Mouse (Mus musculus) forebrain, embryonic 15.5 days (tissue): ENCODE data around the gene Gm10024. TPM values are rescaled to one million over a fixed set of nuclear protein-coding genes. Genes with fewer than 3 reads are reported as not detected.
"Not testable (repeated sequence)": the region's sequence is repeated elsewhere in the genome, so short reads cannot be mapped to it uniquely, and the experiment has no call there.

Source experiments
- ATAC-seq: fragments of 200-750 bp; cut with Nextera tagmentation; replicated peaks from 2 replicates; pipeline ENCODE4 v1.8.0; 2017; ENCODE audit warnings: mild to moderate bottlenecking, moderate TSS enrichment, moderate library complexity
- H3K27ac ChIP-seq: fragments of 300-500 bp; sonication (generic); replicated peaks from 2 replicates; pipeline ENCODE4 v1.5.1; 2015; ENCODE audit warnings: mild to moderate bottlenecking, inconsistent platforms
- H3K27me3 ChIP-seq: fragments of 300-500 bp; sonication (generic); 2 replicates; pipeline ENCODE4 v1.6.1; 2015; ENCODE audit warnings: inconsistent platforms
- H3K36me3 ChIP-seq: fragments of 300-500 bp; sonication (generic); 2 replicates; pipeline ENCODE4 v1.6.1; 2015; ENCODE audit warnings: mild to moderate bottlenecking, inconsistent platforms
- H3K4me1 ChIP-seq: fragments of 300-500 bp; sonication (generic); 2 replicates; pipeline ENCODE4 v1.6.1; 2015; ENCODE audit warnings: inconsistent platforms
- H3K4me2 ChIP-seq: fragments of 300-500 bp; sonication (generic); replicated peaks from 2 replicates; pipeline ENCODE4 v1.6.1; 2015; ENCODE audit warnings: mild to moderate bottlenecking, inconsistent platforms
- H3K4me3 ChIP-seq: fragments of 300-500 bp; sonication (generic); 2 replicates; pipeline ENCODE4 v1.5.1; 2015; ENCODE audit warnings: mild to moderate bottlenecking, inconsistent platforms
- H3K9ac ChIP-seq: fragments of 300-500 bp; sonication (generic); replicated peaks from 2 replicates; pipeline ENCODE4 v1.6.1; 2015; ENCODE audit warnings: mild to moderate bottlenecking, inconsistent platforms
- H3K9me3 ChIP-seq: fragments of 300-500 bp; sonication (generic); 2 replicates; pipeline ENCODE4 v1.6.1; 2016; ENCODE audit warnings: inconsistent platforms
- WGBS: fragments of 180-500 bp; shearing (Covaris S2); methylation state at CpG from one replicate; pipeline ENCODE4 v1.1.7; 2015; ENCODE audit warnings: mixed read lengths; 5-methylcytosine and 5-hydroxymethylcytosine counted together
- polyA plus RNA-seq: library from polyadenylated mRNA; unstranded; fragments of >200 nt; fragmentation: Nextera tagmentation; extraction: Ambion mirVana; gene quantifications from 2 replicates; pipeline ENCODE4 v1.2.1, GENCODE M21; 2015

Gene Gm10024
- polyA plus RNA-seq, 1 experiment from 2014 or later: not detected

DNA sequence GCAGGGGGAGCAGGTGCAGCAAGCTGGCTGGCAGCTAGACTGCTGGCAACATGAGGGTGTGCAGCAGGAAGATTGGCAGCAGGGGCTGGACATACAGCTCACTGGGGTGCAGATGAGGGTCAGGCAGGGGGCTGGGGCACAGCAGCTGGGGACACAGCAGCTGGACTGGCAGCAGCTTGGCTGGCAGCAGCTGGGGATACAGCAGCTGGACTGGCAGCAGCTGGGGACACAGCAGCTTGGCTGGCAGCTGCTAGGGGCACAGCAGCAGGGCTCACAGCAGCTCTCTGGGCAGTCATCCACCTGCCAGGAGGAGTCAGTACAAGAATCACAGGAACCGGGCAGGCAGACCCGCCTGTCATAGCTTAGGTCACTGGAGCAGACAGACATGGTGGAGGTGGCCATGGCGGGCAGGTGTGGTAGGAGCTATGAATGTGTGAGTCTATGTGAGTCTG is 20.9 kb upstream of the Gm10024 start, which contains the start of gene Gm19402:
Gm19402 (minus strand) TSS at position 402 of the 452 bp plus-strand sequence.
- H3K4me1 ChIP-seq, H3K9me3 ChIP-seq, H3K9ac ChIP-seq, ATAC-seq, H3K4me2 ChIP-seq, H3K36me3 ChIP-seq, H3K4me3 ChIP-seq, H3K27ac ChIP-seq: not testable (repeated sequence)
- WGBS: 63% methylated on average over 3 of the region's 3 CpGs
- H3K27me3 ChIP-seq: peaks cover 23% of the 10 kb centered on the region; the same call in 1 of the 2 replicates

DNA sequence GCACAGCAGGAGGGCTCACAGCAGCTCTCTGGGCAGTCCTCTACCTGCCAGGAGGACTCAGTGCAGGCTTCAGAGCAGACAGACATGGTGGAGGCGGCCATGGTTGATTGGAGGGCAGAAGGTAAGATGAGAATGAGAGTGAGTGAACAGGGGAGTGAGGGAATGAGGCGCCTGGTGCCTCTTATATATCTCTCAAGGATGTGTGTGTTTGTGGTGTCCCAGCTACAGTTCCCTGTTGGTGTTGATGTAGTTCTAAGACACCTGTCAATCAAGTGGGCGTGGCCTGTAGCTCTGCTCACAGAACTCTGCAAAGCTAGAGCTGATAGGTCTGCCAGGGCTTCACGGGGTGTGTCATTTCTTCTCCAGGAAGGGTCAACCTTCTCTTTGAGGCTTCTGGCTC is 14.1 kb upstream of the Gm10024 start, which contains the start of gene Gm9508:
Gm9508 (minus strand) TSS at position 101 of the 400 bp plus-strand sequence.
- Histone ChIP-seq H3K4me1 (no peaks in the 10 kb centered on the region), H3K4me3 (no peak within 1 kb of the TSS), H3K36me3 (no peaks in the 10 kb centered on the region), H3K9me3 (no peaks in the 10 kb centered on the region), H3K9ac (no peak within 1 kb of the TSS), H3K27ac (no peak within 1 kb of the TSS), H3K27me3 (no peaks in the 10 kb centered on the region), H3K4me2 (no peak within 1 kb of the TSS)
- no peak for ATAC-seq
- WGBS: 32% methylated on average over 4 of the region's 4 CpGs

DNA sequence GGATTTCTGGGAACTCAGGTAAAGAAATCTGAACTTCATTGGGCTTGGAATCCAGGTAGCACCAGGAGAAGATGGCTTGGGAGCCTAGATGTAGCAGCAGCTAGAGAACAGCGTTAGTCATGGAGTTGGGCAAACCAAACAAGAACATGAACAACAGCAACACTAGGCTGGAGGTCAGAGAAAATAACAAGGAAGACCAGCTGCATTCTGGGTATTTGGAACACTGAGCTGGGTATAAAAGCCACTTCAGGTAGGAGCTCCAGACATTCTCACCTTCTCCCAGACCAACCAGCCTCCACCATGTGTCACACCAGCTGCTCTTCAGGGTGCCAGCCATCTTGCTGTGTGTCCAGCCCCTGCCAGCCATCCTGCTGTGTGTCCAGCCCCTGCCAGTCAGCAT is 4.9 kb upstream of the Gm10024 start, which contains the start of gene Gm10272:
Gm10272 (plus strand) TSS at position 301 of the 400 bp plus-strand sequence.
- no peak within 1 kb of the TSS for H3K4me3 ChIP-seq
- H3K36me3 ChIP-seq: no peaks in the 10 kb centered on the region
- H3K9ac ChIP-seq: no peak within 1 kb of the TSS
- WGBS: 100% methylated on average over 1 of the region's 1 CpGs
- H3K9me3 ChIP-seq: no peaks in the 10 kb centered on the region
- no peak within 1 kb of the TSS for H3K4me2 ChIP-seq
- no peak within 1 kb of the TSS for H3K27ac ChIP-seq
- H3K27me3 ChIP-seq: no peaks in the 10 kb centered on the region
- no peaks in the 10 kb centered on the region for H3K4me1 ChIP-seq
- ATAC-seq: no peak

DNA sequence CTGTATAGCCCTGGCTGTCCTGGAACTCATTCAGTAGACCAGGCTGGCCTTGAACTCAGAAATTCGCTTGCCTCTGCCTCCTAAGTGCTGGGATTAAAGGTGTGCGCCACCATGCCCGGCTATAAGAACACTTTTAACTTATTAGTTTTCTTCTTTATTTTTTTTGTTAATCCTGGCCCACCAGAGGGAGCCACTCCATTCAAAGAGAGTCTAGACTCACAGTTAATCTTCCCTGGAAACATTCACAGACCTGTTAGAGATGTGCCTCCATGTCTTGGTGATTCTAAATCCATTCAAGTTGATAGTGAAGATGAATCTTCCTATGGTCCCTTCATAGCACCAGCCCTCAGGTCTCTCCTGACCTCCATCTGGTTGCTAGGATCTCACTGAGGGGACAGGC is 1.4 kb upstream of the Gm10024 start:
- H3K4me3 ChIP-seq: no peak overlapping the region
- no peaks in the 10 kb centered on the region for H3K9me3 ChIP-seq
- H3K4me1 ChIP-seq: no peaks in the 10 kb centered on the region
- no peak for ATAC-seq
- no peaks in the 10 kb centered on the region for H3K27me3 ChIP-seq
- WGBS: 79% methylated on average over 3 of the region's 3 CpGs
- H3K36me3 ChIP-seq: no peaks in the 10 kb centered on the region
- H3K27ac ChIP-seq: no peak overlapping the region
- no peak overlapping the region for H3K9ac ChIP-seq
- H3K4me2 ChIP-seq: no peak overlapping the region

DNA sequence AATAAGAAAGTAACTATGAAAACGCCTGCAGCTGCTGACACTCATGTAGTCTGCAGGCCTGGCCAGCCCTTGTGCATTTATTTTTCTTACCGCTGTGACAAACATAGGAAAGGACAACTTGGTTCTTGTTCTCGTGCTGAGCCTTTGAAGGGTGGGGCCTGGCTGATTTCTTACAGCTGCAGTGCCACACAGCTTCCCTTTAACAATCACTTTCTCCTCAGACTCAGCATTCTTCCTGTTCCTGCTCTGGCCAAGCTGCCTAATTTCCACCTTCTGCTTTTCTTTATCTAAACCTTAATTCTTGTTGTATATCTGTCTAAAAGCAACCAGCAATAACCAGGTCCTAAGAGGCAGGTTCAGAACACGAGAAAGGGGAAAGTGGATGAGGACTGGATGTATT is 2.5 kb downstream of the Gm10024 start:
- no peaks in the 10 kb centered on the region for H3K4me1 ChIP-seq
- H3K4me2 ChIP-seq: no peak overlapping the region
- no peak for ATAC-seq
- H3K4me3 ChIP-seq: no peak overlapping the region
- H3K27me3 ChIP-seq: no peaks in the 10 kb centered on the region
- WGBS: 78% methylated on average over 4 of the region's 4 CpGs
- no peaks in the 10 kb centered on the region for H3K9me3 ChIP-seq
- no peak overlapping the region for H3K9ac ChIP-seq
- no peak overlapping the region for H3K27ac ChIP-seq
- H3K36me3 ChIP-seq: no peaks in the 10 kb centered on the region

DNA sequence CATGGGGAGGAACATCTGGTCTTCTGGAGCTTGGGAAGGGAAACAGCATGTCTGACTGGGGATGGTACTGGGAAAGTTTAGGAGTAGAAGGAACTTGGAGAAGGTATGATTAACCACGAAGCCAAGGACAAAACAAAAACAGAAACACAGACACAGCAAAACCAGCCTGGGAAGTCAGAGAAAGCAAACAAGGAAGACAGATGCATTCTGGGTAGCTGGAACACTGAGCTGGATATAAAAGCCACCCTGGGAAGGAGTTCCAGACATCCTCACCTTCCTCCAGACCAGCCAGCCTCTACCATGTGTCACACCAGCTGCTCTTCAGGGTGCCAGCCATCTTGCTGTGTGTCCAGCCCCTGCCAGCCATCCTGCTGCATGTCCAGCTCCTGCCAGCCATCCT is 4.2 kb downstream of the Gm10024 start, which contains the start of gene Gm10142:
Gm10142 (plus strand) TSS at position 301 of the 400 bp plus-strand sequence.
- no peak within 1 kb of the TSS for H3K4me2 ChIP-seq
- no peak within 1 kb of the TSS for H3K4me3 ChIP-seq
- H3K9me3 ChIP-seq: no peaks in the 10 kb centered on the region
- ATAC-seq: no peak
- no peak within 1 kb of the TSS for H3K27ac ChIP-seq
- no peaks in the 10 kb centered on the region for H3K36me3 ChIP-seq
- H3K27me3 ChIP-seq: no peaks in the 10 kb centered on the region
- no peak within 1 kb of the TSS for H3K9ac ChIP-seq
- WGBS: 84% methylated on average over 1 of the region's 1 CpGs
- no peaks in the 10 kb centered on the region for H3K4me1 ChIP-seq

DNA sequence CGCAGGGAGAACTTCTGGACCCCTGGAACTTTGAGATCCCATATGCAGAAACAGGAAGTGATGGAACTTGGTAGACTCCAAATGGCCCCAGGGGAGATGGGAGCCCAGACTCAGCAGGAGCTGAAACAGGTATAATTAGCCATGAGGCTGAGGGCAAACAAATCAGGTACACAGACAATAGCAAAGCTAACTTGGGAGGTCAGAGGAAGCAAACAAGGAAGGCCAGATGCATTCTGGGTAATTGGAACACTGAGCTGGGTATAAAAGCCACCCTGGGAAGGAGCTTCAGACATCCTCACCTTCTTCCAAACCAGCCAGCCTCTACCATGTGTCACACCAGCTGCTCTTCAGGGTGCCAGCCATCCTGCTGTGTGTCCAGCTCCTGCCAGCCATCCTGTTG is 9.0 kb downstream of the Gm10024 start, which contains the start of gene Krtap12-1:
Krtap12-1 (plus strand) TSS at position 301 of the 400 bp plus-strand sequence.
- not testable (repeated sequence) for H3K4me3 ChIP-seq, H3K4me2 ChIP-seq, H3K27me3 ChIP-seq, H3K4me1 ChIP-seq, H3K27ac ChIP-seq, H3K36me3 ChIP-seq, ATAC-seq, H3K9me3 ChIP-seq, H3K9ac ChIP-seq
- WGBS: 90% methylated on average over 1 of the region's 1 CpGs

DNA sequence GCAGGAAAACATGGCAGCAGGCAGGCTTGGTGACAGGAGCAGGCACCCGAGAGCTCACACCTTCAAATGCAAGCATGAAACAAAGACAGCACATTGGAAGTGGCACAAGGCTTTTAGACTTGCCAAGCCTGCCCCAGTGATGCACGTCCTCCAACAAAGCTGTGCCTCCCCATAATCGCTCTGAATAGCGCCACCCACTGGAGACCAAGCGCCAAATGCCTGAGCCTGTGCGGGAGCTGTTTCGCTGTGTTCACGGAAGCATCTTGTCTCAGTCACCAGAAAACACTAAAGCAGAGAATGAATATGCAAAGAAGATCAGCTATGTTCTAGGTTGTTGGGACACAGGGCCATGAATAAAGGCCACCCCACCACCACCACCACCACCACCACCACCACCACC is 13.6 kb downstream of the Gm10024 start:
- Histone ChIP-seq H3K27me3 (no peaks in the 10 kb centered on the region), H3K9ac (no peak overlapping the region), H3K27ac (no peak overlapping the region), H3K4me2 (no peak overlapping the region), H3K36me3 (no peaks in the 10 kb centered on the region), H3K4me3 (no peak overlapping the region), H3K4me1 (no peaks in the 10 kb centered on the region), H3K9me3 (no peaks in the 10 kb centered on the region)
- 75% methylated on average over 8 of the region's 8 CpGs for WGBS
- ATAC-seq: no peak

DNA sequence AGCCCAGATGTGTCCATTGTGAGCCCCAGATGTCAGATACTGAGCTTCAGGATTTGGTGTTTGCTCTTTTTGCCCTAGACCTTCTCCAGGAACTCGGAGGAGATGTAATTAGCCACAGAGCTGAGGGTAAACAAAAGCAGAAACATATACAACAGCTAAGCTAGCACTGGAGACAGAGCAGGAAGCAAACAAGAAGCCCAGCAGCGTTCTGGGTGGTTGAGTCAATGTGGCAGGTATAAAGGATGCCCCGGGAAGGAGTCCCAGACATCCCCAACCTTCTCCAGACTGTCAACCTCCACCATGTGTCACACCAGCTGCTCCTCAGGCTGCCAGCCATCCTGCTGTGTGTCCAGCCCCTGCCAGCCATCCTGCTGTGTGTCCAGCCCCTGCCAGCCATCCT is 14.9 kb downstream of the Gm10024 start, which contains the start of gene Gm10100:
Gm10100 (plus strand) TSS at position 301 of the 400 bp plus-strand sequence.
- H3K27me3 ChIP-seq: no peaks in the 10 kb centered on the region

DNA sequence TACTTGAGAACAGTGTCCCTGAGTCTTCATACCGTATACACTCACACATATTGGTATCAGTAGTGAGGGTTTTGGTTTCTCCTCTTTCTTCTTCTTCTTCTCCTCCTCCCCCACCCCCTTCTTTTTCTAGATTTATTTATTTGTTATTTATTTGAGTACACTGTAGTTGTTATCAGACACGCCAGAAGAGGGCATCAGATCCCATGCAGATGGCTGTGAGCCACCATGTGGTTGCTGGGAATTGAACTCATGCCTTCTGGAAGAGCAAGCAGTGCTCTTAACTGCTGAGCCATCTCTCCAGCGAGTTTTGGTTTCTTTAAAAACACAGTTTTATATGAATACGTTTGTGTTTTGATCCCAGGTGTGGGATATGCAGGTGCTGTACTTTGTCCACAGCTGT is 17.0 kb downstream of the Gm10024 start:
- no peak for ATAC-seq
- no peaks in the 10 kb centered on the region for H3K9me3 ChIP-seq
- no peaks in the 10 kb centered on the region for H3K36me3 ChIP-seq
- H3K9ac ChIP-seq: no peak overlapping the region
- H3K4me1 ChIP-seq: no peaks in the 10 kb centered on the region
- no peak overlapping the region for H3K4me3 ChIP-seq
- no peaks in the 10 kb centered on the region for H3K27me3 ChIP-seq
- no peak overlapping the region for H3K27ac ChIP-seq
- H3K4me2 ChIP-seq: no peak overlapping the region
- 72% methylated on average over 4 of the region's 4 CpGs for WGBS

More for the DNA sequence above, 14.9 kb downstream of the Gm10024 start, which contains the start of gene Gm10100:
- ATAC-seq: no peak
- no peak within 1 kb of the TSS for H3K4me2 ChIP-seq
- no peaks in the 10 kb centered on the region for H3K9me3 ChIP-seq
- no peak within 1 kb of the TSS for H3K9ac ChIP-seq
- no peaks in the 10 kb centered on the region for H3K36me3 ChIP-seq
- WGBS: 35% methylated on average over 3 of the region's 3 CpGs
- H3K4me3 ChIP-seq: no peak within 1 kb of the TSS
- H3K27ac ChIP-seq: no peak within 1 kb of the TSS
- no peaks in the 10 kb centered on the region for H3K4me1 ChIP-seq

DNA sequence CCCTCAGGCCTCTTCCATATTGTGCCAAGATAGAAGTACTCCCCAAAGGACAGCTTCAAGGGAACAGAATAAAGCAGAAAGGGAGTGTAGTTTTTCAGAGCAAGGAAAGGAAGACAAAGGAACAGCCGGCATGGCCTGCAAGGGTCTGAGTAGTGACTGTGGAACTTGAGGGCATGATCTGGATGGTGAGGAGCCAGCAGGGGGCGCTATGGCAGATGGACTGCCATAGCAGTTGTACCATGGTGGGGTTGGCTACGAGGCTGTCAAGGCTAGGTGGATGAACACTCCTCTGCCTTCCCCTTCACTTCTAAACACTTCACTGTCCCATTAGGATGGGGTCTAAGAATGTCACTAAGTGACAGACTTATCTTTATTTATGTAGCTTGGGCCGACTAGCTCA is 18.0 kb downstream of the Gm10024 start:
- Histone ChIP-seq H3K4me1 (no peaks in the 10 kb centered on the region), H3K4me2 (no peak overlapping the region), H3K27me3 (no peaks in the 10 kb centered on the region), H3K9me3 (no peaks in the 10 kb centered on the region), H3K9ac (no peak overlapping the region), H3K4me3 (no peak overlapping the region), H3K36me3 (no peaks in the 10 kb centered on the region), H3K27ac (no peak overlapping the region)
- 50% methylated on average over 4 of the region's 4 CpGs for WGBS
- ATAC-seq: no peak

DNA sequence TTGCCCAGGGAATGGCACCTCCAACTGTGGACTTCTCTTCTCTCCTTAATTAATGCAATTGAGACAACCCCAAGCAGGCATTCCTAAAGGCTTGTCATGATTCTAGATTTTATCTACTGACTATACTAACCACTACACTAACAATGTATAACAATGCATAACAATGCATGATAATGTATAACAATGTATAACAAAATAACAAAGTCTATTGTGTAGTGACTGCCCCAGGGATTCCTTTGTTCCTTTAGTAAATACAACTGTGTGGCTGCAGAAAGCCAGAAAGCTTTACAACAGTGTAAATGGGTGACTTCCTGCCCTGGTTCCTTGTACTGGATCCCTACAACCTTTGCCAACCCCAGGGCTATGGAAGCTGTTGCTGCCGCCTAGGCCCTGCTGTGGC is 24.7 kb downstream of the Gm10024 start:
- no peaks in the 10 kb centered on the region; the same call in 1 of the 2 replicates for H3K9me3 ChIP-seq
- WGBS: 93% methylated on average over 1 of the region's 1 CpGs
- H3K4me1 ChIP-seq: no peaks in the 10 kb centered on the region
- H3K4me3 ChIP-seq: no peak overlapping the region
- H3K27me3 ChIP-seq: no peaks in the 10 kb centered on the region
- H3K27ac ChIP-seq: no peak overlapping the region
- H3K36me3 ChIP-seq: no peaks in the 10 kb centered on the region
- no peak for ATAC-seq
- H3K9ac ChIP-seq: no peak overlapping the region
- no peak overlapping the region for H3K4me2 ChIP-seq

DNA sequence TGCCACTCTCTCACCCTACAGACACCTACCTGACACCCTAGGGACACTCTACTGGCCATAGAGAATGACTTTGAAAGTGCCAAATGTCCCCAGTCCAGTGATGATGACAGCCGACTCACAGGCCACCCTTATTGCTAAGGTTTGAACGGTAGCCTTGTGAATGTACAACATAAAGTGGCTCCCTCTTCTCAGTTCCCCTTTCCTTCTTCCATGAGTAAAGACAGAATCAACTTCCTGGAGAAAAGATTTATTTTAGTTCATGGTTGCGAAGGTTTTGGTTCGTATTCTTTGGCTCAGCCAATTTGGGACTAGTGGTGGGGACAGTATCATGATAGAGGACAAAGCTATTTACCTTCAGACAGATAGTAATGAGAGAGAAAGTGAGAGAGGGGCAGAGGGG is 27.7 kb downstream of the Gm10024 start:
- Histone ChIP-seq H3K4me3 (no peak overlapping the region), H3K27me3 (no peaks in the 10 kb centered on the region), H3K9me3 (no peaks in the 10 kb centered on the region; the same call in 1 of the 2 replicates), H3K36me3 (no peaks in the 10 kb centered on the region), H3K9ac (no peak overlapping the region), H3K4me1 (no peaks in the 10 kb centered on the region), H3K27ac (no peak overlapping the region), H3K4me2 (no peak overlapping the region)
- no peak for ATAC-seq
- 94% methylated on average over 4 of the region's 4 CpGs for WGBS
